8 mouse cellular contexts compared by ENCODE assay signal in the genomic region with DNA sequence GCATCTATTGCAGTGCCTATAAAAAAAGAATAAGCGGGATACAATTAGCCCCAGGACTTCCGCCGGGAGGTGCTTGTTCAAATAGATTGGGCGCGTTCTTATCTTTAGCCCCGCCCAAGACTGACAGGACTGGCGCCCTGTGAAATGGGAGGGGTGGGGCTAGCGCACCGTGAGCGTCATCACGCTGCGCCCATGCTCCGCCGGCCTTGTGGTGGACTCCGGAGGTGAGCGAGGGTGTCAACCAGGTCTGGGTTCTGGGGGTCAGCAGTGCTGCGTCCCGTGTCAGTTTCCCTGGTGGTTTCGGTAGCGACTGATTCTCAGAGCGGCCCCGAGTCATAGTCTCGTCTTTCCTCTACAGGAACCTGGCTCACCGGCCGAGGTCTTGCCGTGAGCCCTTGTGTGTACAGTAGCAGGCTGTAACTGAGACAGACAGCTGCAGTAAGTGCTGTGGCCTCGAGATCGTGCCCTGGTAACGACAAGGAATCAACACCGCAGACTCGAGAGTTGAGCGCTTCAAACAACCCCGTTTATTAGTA. TPM values are rescaled to one million over a fixed set of nuclear protein-coding genes. Genes with fewer than 3 reads are reported as not detected.
DNase-seq lines count a peak whose midpoint lies in the region; ATAC-seq lines count a peak whose summit lies in the region.

A gene (plus strand): TSS at position 172 of the 536 bp plus-strand sequence.

- under 1% methylated on average over 33 of the region's 33 CpGs for whole genome bisulfite sequencing in heart, embryonic 14.5 days
- under 1% methylated on average over 33 of the region's 33 CpGs for WGBS in liver, embryonic 13.5 days (ENCODE audit: insufficient replicate concordance)
- under 1% methylated on average over 33 of the region's 33 CpGs for WGBS in stomach, embryonic 16.5 days

- peaks cover 0 to 8% of the 10 kb centered on the region in 2 experiments; a peak in 2 of 4 replicates for H3K4me1 ChIP-seq in heart, embryonic 14.5 days (ENCODE audit: control insufficient read depth in 2 of 2, insufficient read depth in 2 of 2, low read length in 2 of 2)
- peaks cover 22% of the 10 kb centered on the region for H3K4me1 ChIP-seq in liver, embryonic 13.5 days (replicated peaks)
- H3K4me1 ChIP-seq in stomach, embryonic 16.5 days (ENCODE audit: control insufficient read depth, insufficient read depth, low read length): peaks cover 8% of the 10 kb centered on the region

- peak; percentile 99 for ATAC-seq in CD4-positive, CD25-positive, alpha-beta regulatory T cell, adult 4 months
- ATAC-seq in heart, embryonic 14.5 days (ENCODE audit: insufficient number of reproducible peaks, insufficient read depth, low FRiP score, low read depth): peak; percentile 96
- ATAC-seq in liver, embryonic 13.5 days (ENCODE audit: low read depth): peak; percentile 98
- ATAC-seq in stomach, embryonic 16.5 days (ENCODE audit: insufficient read depth, low FRiP score): peak; percentile 98

- peak within 1 kb of the TSS; percentile 88 for H3K4me2 ChIP-seq in heart, embryonic 14.5 days (ENCODE audit: low read length)
- H3K4me2 ChIP-seq in liver, embryonic 13.5 days: peak within 1 kb of the TSS; percentile 88
- peak within 1 kb of the TSS; percentile 83 for H3K4me2 ChIP-seq in stomach, embryonic 16.5 days (ENCODE audit: low read depth, low read length)

- peak within 1 kb of the TSS; percentile 46 to 59 for H3K27ac ChIP-seq in heart, embryonic 14.5 days (replicated peaks in 1 of 2; ENCODE audit: control insufficient read depth in 1 of 2, insufficient read depth in 1 of 2, low read depth in 2 of 2, low read length in 2 of 2)
- peak within 1 kb of the TSS; percentile 78 for H3K27ac ChIP-seq in liver, embryonic 13.5 days
- H3K27ac ChIP-seq in stomach, embryonic 16.5 days (ENCODE audit: low read length): peak within 1 kb of the TSS; percentile 56

- H3K9ac ChIP-seq in heart, embryonic 14.5 days (ENCODE audit: low read length): peak within 1 kb of the TSS; percentile 88
- H3K9ac ChIP-seq in liver, embryonic 13.5 days: peak within 1 kb of the TSS; percentile 85
- H3K9ac ChIP-seq in stomach, embryonic 16.5 days (ENCODE audit: low read length): peak within 1 kb of the TSS; percentile 90

- H3K36me3 ChIP-seq in heart, embryonic 14.5 days (ENCODE audit: control insufficient read depth, insufficient read depth, low read length): peaks cover 40% of the 10 kb centered on the region
- H3K36me3 ChIP-seq in liver, embryonic 13.5 days: peaks cover 37% of the 10 kb centered on the region
- H3K36me3 ChIP-seq in stomach, embryonic 16.5 days (ENCODE audit: control insufficient read depth, insufficient read depth, low read length): peaks cover 30% of the 10 kb centered on the region

- peak; percentile 91 for DNase-seq in c-Kit-negative CD71-positive TER-119-positive erythroid progenitor cells, embryonic 14.5 days (ENCODE audit: low read depth, low spot score)
- peak; percentile 86 for DNase-seq in fibroblast of lung, adult 2 months (ENCODE audit: low read depth)
- DNase-seq in kidney, postnatal 14 days: peak; percentile 96
- DNase-seq in liver, embryonic 13.5 days: peak; percentile 93
- DNase-seq in neural tube, embryonic 10.5 days (ENCODE audit: extremely low spot score, low spot score): peak; percentile 90

- H3K4me3 ChIP-seq in heart, embryonic 14.5 days (ENCODE audit: control insufficient read depth in 1 of 2, insufficient read depth in 1 of 2, low read depth in 1 of 2, low read length in 2 of 2): peak within 1 kb of the TSS; percentile 67 to 84
- peak within 1 kb of the TSS; percentile 86 for H3K4me3 ChIP-seq in liver, embryonic 13.5 days (replicated peaks)
- peak within 1 kb of the TSS; percentile 87 for H3K4me3 ChIP-seq in stomach, embryonic 16.5 days (replicated peaks; ENCODE audit: low read length)

- no peaks in the 10 kb centered on the region for H3K9me3 ChIP-seq in heart, embryonic 14.5 days (ENCODE audit: control insufficient read depth, low read length)
- H3K9me3 ChIP-seq in liver, embryonic 13.5 days (replicated peaks): no peaks in the 10 kb centered on the region
- H3K9me3 ChIP-seq in stomach, embryonic 16.5 days (replicated peaks; ENCODE audit: control insufficient read depth, low read length): no peaks in the 10 kb centered on the region

- H3K27me3 ChIP-seq in heart, embryonic 14.5 days (ENCODE audit: control insufficient read depth, insufficient read depth, low read length): no peaks in the 10 kb centered on the region
- H3K27me3 ChIP-seq in liver, embryonic 13.5 days: no peaks in the 10 kb centered on the region
- H3K27me3 ChIP-seq in stomach, embryonic 16.5 days (ENCODE audit: control insufficient read depth, insufficient read depth, low read length): no peaks in the 10 kb centered on the region

RNA-seq across cellular contexts. Expression of the gene that starts here (rescaled TPM):
- polyA plus RNA-seq in CD4-positive, CD25-positive, alpha-beta regulatory T cell, adult 4 months (2017; shearing (Covaris generic)): 100 to 1,000 TPM; 104 to 138 TPM
- 171 and 176 TPM in 2 replicates for polyA plus RNA-seq in heart, embryonic 14.5 days (2014; fragmentation: Nextera tagmentation; extraction: Ambion mirVana)
- 131 and 133 TPM in 2 replicates for polyA plus RNA-seq in liver, embryonic 13.5 days (2015; fragmentation: Nextera tagmentation; extraction: Ambion mirVana)
- 160 and 174 TPM in 2 replicates for polyA plus RNA-seq in stomach, embryonic 16.5 days (2015; fragmentation: Nextera tagmentation; extraction: Ambion mirVana)

Comparison
In these comparisons a context has a peak if more than half of its experiments do, and no peak if none do; other contexts are left out.
1. Peak in every context shown above with its lines: DNase-seq, ATAC-seq, H3K4me3 ChIP-seq and H3K27ac ChIP-seq.